Mouse (Mus musculus) left cerebral cortex, postnatal 14 days (tissue): ENCODE data around the gene Coil. TPM values are rescaled to one million over a fixed set of nuclear protein-coding genes. Genes with fewer than 3 reads are reported as not detected.
A peak's percentile ranks its signal among the peaks of the same experiment; 100 is the strongest.

ENCODE experiments used
- DNase-seq, 2 experiments: peaks; one replicate each; pipeline ENCODE4 v3.0.0; 2021 to 2022; ENCODE audit warnings: low spot score in 2 of 2, mixed read lengths in 1 of 2
- intact Hi-C: fragments of 180-260 bp; cut with DNase I; formaldehyde crosslinking; loops from one replicate; pipeline ENCODE4 v1.15.1; 2025
- total RNA-seq, 2 experiments: library from RNA; stranded (reverse); gene quantifications; 2 replicates each; pipeline ENCODE4 v1.2.3; 2021

Gene Coil
- total RNA-seq, 2 experiments from 2014 or later: 20.4 to 20.9 TPM

GRCm38 (mm10) chr11:88955217-88955969, 14.7 kb upstream of the Coil start, which contains the start of gene Scpep1:
Gene Scpep1 (minus strand): TSS chr11:88955465.
- intact Hi-C loops: loop anchor here (5.0 kb wide), 2 partner anchors 108 to 988 kb away; no protein-coding TSS in a partner anchor
- DNase-seq: peak; percentile 95 to 96

DNA sequence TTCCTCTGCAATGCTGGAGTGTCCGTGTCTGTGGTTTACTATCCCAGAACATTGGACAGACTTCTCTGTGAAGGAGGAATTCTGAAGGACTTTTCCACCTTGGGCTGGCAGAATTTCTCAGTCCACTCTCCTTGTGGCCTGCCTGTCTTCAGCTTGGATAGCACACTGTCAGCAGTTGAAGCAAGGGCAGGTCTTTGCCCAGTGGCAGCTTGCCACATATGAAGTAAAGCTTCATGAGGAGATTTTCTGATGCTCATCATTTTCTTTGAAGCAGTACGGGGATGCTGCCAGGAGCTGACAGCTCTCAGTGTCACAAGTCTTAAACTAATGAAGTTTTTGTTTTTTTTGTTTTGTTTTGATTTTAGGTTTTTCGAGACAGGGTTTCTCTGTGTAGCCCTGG, 11.2 kb upstream of the Coil start:
- intact Hi-C loops: loop anchor here (5.0 kb wide), 2 partner anchors 112 to 992 kb away; no protein-coding TSS in a partner anchor

DNA sequence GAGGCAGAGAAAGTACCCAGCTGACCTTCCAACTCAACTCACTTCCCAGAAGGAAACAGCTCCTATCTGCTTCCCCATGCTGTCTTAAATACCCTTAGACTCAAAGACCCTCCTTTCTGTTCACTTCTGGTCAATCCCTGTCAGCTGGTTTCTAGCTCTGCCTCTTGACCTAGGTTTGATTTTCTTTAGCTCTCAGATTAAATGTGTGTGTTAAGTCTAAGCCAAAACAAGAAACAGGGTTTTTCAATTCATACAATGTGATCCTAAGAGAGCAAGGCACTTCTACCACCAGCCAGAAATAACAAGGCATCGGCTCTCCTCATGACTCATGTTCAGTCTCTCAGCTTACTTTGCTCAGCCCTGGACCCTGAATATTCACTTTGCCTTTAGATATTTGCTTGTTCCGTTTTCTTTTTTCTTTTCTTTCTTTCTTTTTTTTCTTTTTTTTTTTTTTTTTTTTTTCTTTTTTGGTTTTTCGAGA, 3.1 kb upstream of the Coil start, which contains the start of gene Elobl:
Gene Elobl, minus strand, starts transcription at position 51 of the 481 bp plus-strand sequence.
- intact Hi-C loops: no loop called here
- DNase-seq: no peak

More for the DNA sequence above, 11.2 kb upstream of the Coil start:
- DNase-seq: no peak

DNA sequence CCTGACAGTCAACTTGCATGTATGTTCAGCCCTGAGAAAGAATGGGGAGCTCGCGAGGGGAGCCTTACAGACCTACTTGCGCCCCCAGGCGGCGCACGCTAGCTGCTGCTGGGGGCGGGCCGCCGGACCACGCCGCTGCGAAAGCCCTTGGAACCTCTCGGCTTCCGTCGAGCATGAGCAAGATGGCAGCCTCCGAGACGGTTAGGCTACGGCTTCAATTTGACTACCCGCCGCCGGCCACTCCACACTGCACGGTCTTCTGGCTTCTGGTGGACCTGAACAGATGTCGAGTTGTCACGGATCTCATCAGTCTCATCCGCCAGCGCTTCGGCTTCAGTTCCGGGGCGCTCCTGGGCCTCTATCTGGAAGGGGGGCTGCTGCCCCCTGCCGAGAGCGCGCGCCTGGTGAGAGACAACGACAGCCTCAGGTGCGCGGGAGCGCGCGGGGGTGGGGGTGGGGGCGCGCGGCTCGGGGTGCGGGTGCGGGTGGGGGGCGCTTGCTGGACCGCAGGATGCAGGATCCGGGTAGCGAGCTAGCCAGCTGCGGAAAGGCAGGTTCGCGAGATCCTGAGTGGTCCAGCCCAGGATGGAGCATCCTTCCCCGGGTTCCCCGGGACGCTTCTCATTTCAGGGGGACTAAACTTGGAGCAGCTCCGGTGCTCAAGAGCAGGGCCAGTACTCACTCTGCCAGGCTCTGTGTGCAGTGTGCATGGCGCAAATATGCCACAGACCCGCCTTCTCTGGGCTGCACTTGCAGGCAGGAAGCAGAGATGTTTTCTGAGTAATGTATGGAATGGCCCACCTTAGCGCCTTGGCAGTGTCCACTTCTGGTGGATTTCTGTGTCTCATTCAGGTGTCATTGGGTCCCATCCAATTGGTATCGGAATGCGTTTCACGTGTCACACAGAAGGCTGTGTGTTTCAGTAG, 4.0 kb downstream of the Coil start:
- peak; percentile 96 for DNase-seq
- intact Hi-C loops: loop anchor here (5.0 kb wide), 1 partner anchor 67 kb away; no protein-coding TSS in a partner anchor

DNA sequence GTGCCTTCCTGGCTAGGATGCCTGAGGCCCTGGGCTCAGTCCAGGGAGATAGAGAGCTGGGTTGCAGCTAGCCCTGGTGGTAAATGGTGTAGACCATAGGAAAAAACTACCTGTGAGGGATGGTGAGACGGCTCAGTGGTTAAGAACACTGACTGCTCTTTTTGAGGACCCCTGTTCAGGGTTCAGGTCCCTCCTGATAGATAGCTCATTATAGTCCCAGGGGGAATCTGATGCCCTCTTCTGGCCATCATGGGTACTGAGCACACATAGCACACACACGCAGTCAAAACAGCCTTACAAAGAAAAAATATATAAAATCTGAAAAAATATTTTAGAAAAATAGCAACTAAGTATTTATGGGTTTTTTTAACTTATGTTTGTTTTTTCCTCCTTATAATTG, 6.3 kb downstream of the Coil start:
- intact Hi-C loops: no loop called here
- DNase-seq: no peak

DNA sequence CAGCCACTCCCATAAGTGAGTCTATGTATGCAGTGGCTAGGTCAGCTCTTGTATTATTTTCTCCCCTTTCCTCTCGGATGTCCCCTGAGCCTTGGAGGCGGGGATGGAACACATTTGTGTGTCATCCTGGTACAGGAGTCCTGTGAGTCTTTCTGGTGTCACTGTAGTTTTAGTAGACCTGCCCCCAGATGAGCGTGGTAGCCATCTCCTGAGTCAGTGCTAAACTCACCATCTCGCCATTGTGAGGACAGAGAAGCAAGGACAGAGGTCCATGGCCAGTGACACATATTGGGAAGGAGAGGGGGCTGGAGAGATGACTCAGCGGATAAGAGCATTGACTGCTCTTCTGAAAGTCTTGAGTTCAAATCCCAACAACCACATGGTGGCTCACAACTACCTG, 7.1 kb downstream of the Coil start:
- intact Hi-C loops: no loop called here
- DNase-seq: no peak

DNA sequence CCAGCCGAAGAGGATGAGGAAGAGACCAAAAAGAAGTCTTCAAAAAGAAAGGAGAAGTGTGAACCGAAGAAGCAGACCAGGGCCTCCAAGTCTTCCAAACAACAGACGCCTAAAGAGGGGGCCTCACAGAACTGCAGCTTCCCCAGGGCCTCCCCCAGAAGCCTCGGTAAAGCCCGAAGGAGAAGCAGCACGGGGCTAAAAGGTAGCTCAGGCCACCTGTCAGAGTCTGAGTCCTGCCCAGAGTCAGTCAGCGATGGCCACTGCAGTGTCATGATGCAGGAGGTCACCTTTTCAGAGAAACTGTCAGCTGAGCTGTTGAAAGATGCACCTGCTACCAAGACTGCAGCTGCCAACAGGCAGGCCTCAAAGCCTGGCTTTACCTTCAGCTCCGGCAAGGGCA, 11.3 kb downstream of the Coil start:
- intact Hi-C loops: no loop called here
- no peak for DNase-seq

- intact Hi-C loops: no loop called here
- no peak for DNase-seq
These were observed 16.6 kb downstream of the Coil start for GRCm38 (mm10) chr11:88986616-88987015.

DNA sequence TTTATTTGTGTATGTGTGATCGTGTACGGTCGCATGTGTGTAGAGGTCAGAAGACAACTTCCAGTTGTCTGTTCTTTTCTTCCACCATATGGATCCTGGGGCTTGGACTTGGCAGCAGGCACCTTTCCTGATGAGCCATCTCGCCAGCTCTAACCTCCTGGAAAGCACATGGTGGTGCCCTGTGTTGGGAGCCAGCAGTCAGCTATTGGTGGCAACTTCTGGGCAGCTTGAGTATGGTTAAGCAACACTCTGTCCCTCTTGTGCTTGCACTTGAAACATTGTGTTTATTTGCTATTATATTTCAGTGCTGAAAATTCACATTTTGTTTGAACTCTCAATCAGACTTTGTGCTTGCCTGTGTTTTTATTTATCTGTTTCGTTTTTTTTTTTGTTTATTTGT, 18.9 kb downstream of the Coil start:
- intact Hi-C loops: no loop called here
- DNase-seq: no peak

DNA sequence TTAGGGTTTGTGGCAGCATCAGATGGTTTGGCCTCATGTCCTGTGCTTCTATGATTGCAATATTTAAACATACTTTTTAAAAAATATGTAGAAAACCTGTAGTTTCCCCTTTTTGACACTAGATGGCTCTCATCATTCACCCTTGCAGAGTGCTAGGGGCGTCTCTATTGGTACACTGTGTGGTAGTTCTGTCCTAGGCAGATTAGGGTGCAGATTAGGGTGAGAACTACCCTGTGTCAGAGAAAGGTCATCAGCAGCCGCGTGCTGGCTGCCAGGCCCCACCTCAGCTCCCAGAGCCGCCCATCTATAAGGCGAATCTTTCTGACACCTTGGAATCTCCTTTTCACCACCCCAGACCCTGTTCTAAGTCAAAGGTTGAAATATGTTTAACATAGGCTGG, 19.5 kb downstream of the Coil start:
- peak in 1 of 2 experiments; percentile 26 for DNase-seq
- intact Hi-C loops: no loop called here

DNA sequence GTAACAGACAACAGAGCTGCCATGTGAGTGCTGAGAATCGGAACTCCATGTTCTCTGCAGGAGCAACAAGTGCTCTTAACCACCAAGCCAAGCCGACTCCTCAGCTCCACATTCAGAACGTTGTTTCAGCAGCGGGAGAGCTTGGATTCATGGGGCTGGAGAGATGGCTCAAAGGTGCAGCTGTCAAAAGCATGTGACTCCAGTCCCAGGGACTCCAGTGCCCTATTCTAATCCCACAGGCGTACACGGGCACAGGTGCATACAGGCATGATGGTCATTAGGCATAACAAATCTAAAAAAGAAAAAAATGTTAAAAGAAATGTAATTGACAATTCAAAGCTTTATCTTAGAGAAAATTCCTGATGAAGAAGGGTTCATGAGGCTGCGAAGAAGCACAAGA, 23.1 kb downstream of the Coil start:
- DNase-seq: no peak
- intact Hi-C loops: no loop called here

GRCm38 (mm10) chr11:88993625-88994024, 23.6 kb downstream of the Coil start:
- intact Hi-C loops: no loop called here
- peak; percentile 44 to 51 for DNase-seq

DNA sequence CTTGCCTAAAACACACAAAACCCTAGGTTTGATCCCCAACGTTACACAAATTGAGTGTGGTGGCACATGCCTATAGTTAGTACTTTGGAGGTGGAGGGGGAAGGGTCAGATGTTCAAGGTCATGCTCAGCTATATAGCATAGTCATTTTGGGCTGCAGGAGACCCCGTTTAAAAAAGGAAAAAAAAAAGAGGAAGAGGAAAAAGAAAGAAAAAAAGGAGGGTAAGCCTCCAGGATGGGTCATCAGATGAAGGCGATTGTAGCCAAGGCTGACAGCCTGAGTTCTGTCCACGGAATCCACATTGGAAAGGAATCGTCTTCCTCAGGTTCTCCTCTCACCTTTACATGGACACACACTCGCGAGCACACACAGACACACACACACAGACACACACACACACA, 24.4 kb downstream of the Coil start:
- intact Hi-C loops: no loop called here

DNA sequence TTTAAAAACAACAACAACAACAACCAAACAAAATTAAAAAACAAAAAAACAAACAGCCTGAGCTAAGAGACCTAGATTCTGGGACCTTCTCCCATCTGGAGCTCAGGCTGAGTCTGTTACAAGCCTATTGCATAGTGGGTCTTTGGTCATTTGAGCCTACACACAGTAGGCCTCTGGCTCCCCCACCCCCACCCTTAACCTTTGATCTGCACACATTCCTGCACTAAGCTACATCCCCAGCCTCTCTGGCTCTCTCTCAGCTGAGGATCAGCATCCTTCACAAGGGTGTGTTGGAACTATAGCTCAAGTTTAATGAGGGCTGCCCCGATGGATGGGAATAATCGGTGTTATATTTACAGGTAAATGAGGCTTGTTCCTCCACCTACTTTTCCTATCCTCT, 25.6 kb downstream of the Coil start:
- intact Hi-C loops: loop anchor here (5.0 kb wide), 1 partner anchor 42 kb away; no protein-coding TSS in a partner anchor
- DNase-seq: no peak

More for the DNA sequence above, 24.4 kb downstream of the Coil start:
- DNase-seq: no peak

GRCm38 (mm10) chr11:88996427-88996826, 26.4 kb downstream of the Coil start:
- no peak for DNase-seq
- intact Hi-C loops: loop anchor here (5.0 kb wide), 1 partner anchor 41 kb away; no protein-coding TSS in a partner anchor

- peak in 1 of 2 experiments; percentile 28 for DNase-seq
- intact Hi-C loops: loop anchor here (5.0 kb wide), 1 partner anchor 40 kb away; no protein-coding TSS in a partner anchor
These were observed 27.3 kb downstream of the Coil start for GRCm38 (mm10) chr11:88997343-88997742.

- DNase-seq: no peak
- intact Hi-C loops: loop anchor here (5.0 kb wide), 1 partner anchor 39 kb away; no protein-coding TSS in a partner anchor
These were observed 28.4 kb downstream of the Coil start for GRCm38 (mm10) chr11:88998406-88998805.

DNA sequence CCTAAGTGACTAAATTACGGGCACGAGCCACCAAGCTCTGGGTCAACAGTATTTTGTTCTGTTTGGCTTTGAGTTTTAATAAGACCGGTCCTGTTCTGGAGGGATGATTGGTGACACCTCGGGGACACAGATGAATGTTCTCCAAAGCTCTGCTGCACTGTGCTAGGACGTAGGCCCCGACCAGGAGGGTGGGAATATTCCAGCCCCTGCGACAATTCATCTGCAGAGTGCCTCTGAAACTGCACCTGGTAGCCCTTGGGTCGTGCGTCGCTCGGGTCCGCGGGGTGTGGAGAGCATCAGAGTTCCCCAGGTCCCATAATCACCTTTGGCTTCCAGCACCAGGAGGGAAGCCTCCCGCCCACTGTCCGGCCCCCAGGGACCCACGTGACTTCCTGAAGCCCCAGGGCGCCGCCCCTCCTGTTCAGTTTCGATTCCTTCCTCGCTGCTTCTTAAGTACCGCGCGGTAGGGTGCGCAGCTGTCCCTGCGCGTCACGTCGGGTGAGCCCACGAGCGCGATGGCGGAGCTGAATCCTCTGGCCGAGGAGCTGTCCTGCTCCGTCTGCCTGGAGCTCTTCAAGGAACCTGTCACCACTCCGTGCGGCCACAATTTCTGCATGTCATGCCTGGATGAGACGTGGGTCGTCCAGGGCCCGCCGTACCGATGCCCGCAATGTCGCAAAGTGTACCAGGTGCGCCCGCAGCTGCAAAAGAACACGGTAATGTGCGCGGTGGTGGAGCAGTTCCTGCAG, 29.1 kb downstream of the Coil start, which contains the start of gene Trim25:
Gene Trim25, plus strand, starts transcription at position 403 of the 749 bp plus-strand sequence.
- DNase-seq: peak; percentile 49 to 61
- intact Hi-C loops: loop anchor here (5.0 kb wide), 1 partner anchor 38 kb away; no protein-coding TSS in a partner anchor
